Mouse (Mus musculus) adrenal gland, postnatal 36 days (tissue): Measurements from ENCODE around the gene Prss21. TPM values are rescaled to one million over a fixed set of nuclear protein-coding genes. Genes with fewer than 3 reads are reported as not detected.
"Not testable (repeated sequence)": the region's sequence is repeated elsewhere in the genome, so short reads cannot be mapped to it uniquely, and the experiment has no call there.

Source experiments
- DNase-seq, 2 experiments: peaks; one replicate each; pipeline ENCODE4 v3.0.0; 2021; ENCODE audit warnings: mixed read lengths in 1 of 2
- microRNA-seq: library from miRNA; unstranded; fragments of <30 nt; microRNA quantifications from one replicate; pipeline ENCODE4 v1.2.0, GENCODE M21; 2021
- total RNA-seq, 2 experiments: library from RNA; stranded (reverse); gene quantifications; 2 replicates each; pipeline ENCODE4 v1.2.3; 2021

Gene Prss21
- total RNA-seq, 2 experiments from 2014 or later: not detected

GRCm38 (mm10) chr17:23862926-23863325, 4.9 kb upstream of the Prss21 start:
- peak in 1 of 2 experiments; percentile 47 for DNase-seq

- DNase-seq: peak in 1 of 2 experiments; percentile 35
Observed at GRCm38 (mm10) chr17:23868513-23868912, 657 bp downstream of the Prss21 start.

- DNase-seq: peak; percentile 45 to 60
Observed at GRCm38 (mm10) chr17:23873884-23874856, 6.3 kb downstream of the Prss21 start.

GRCm38 (mm10) chr17:23876741-23877140, 8.9 kb downstream of the Prss21 start:
- no peak for DNase-seq

GRCm38 (mm10) chr17:23877166-23877565, 9.3 kb downstream of the Prss21 start:
- DNase-seq: no peak

GRCm38 (mm10) chr17:23880576-23880975, 12.7 kb downstream of the Prss21 start, which contains the start of the genes Dcpp1 and Dcpp2:
Gene Dcpp1, plus strand, starts transcription at chr17:23880876.
Gene Dcpp2, plus strand, starts transcription at chr17:23880880.
- not testable (repeated sequence) for DNase-seq

GRCm38 (mm10) chr17:23917158-23917557, 49.3 kb downstream of the Prss21 start, which contains the start of gene Dcpp3:
Gene Dcpp3, plus strand, starts transcription at chr17:23917458.
- not testable (repeated sequence) for DNase-seq

Small RNA genes within 50 kb of the gene (microRNA-seq; reads per million reads assigned to microRNA genes)
- gene Mir5125: 2.5 reads per million, percentile 3 among the genes with 10 or more reads in this experiment

Other genes with a start within 250 kb of the Prss21 start
- gene Mmp25, start 222.8 kb upstream of the Prss21 start, total RNA-seq: under 1 TPM; 0.20 TPM
- gene Bicdl2, start 207.6 kb upstream of the Prss21 start, total RNA-seq: not detected
- gene Hcfc1r1, start 194.5 kb upstream of the Prss21 start, total RNA-seq: 100 to 1,000 TPM; 125 to 143 TPM
- gene Thoc6, start 194.2 kb upstream of the Prss21 start, total RNA-seq: 10 to 100 TPM; 28.6 to 30.3 TPM
- 100 to 1,000 TPM; 116 to 301 TPM for gene Tnfrsf12a, start 190.6 kb upstream of the Prss21 start, total RNA-seq
- gene Cldn6, start 188.8 kb upstream of the Prss21 start, total RNA-seq: not detected
- gene Cldn9, start 184.0 kb upstream of the Prss21 start, total RNA-seq: not detected
- gene 1520401A03Rik, start 145.3 kb upstream of the Prss21 start, total RNA-seq: 10 to 100 TPM in 1 of 2 experiments, 1 to 10 TPM in 1; 7.7 to 23.0 TPM
- gene Pkmyt1, start 141.7 kb upstream of the Prss21 start, total RNA-seq: 1 to 10 TPM; 4.0 to 5.6 TPM
- gene Paqr4, start 127.2 kb upstream of the Prss21 start, total RNA-seq: 10 to 100 TPM in 1 of 2 experiments, 1 to 10 TPM in 1; 9.9 to 13.9 TPM
- not detected for gene Kremen2, start 122.2 kb upstream of the Prss21 start, total RNA-seq
- gene Flywch1, start 96.5 kb upstream of the Prss21 start, total RNA-seq: 10 to 100 TPM; 60.2 to 61.4 TPM
- gene Flywch2, start 82.0 kb upstream of the Prss21 start, total RNA-seq: 1 to 10 TPM; 6.9 to 8.8 TPM
- 100 to 1,000 TPM; 435 to 589 TPM for gene Srrm2, start 77.5 kb upstream of the Prss21 start, total RNA-seq
- 100 to 1,000 TPM; 400 to 416 TPM for gene Elob, start 38.9 kb upstream of the Prss21 start, total RNA-seq
- gene Prss33, start 32.0 kb upstream of the Prss21 start, total RNA-seq: not detected
- gene Prss32, start 24.2 kb upstream of the Prss21 start, total RNA-seq: not detected
- gene Prss41, start 23.9 kb upstream of the Prss21 start, total RNA-seq: under 1 TPM; 0.36 to 0.89 TPM
- gene Dcpp1, start 12.8 kb downstream of the Prss21 start, total RNA-seq: not detected
- not detected for gene Dcpp2, start 12.8 kb downstream of the Prss21 start, total RNA-seq
- not detected for gene Dcpp3, start 49.4 kb downstream of the Prss21 start, total RNA-seq
- gene Sbp, start 73.6 kb downstream of the Prss21 start, total RNA-seq: not detected
- gene Sbpl, start 87.2 kb downstream of the Prss21 start, total RNA-seq: not detected
- under 1 TPM; 0.23 to 0.33 TPM for gene Prss30, start 112.5 kb downstream of the Prss21 start, total RNA-seq
- not detected for gene Prss22, start 130.0 kb downstream of the Prss21 start, total RNA-seq
- under 1 TPM; 0.40 to 0.43 TPM for gene Prss27, start 170.1 kb downstream of the Prss21 start, total RNA-seq
- 10 to 100 TPM; 16.2 to 19.4 TPM for gene Kctd5, start 205.4 kb downstream of the Prss21 start, total RNA-seq